8 mouse cellular contexts compared by ENCODE assay signal in the genomic region with DNA sequence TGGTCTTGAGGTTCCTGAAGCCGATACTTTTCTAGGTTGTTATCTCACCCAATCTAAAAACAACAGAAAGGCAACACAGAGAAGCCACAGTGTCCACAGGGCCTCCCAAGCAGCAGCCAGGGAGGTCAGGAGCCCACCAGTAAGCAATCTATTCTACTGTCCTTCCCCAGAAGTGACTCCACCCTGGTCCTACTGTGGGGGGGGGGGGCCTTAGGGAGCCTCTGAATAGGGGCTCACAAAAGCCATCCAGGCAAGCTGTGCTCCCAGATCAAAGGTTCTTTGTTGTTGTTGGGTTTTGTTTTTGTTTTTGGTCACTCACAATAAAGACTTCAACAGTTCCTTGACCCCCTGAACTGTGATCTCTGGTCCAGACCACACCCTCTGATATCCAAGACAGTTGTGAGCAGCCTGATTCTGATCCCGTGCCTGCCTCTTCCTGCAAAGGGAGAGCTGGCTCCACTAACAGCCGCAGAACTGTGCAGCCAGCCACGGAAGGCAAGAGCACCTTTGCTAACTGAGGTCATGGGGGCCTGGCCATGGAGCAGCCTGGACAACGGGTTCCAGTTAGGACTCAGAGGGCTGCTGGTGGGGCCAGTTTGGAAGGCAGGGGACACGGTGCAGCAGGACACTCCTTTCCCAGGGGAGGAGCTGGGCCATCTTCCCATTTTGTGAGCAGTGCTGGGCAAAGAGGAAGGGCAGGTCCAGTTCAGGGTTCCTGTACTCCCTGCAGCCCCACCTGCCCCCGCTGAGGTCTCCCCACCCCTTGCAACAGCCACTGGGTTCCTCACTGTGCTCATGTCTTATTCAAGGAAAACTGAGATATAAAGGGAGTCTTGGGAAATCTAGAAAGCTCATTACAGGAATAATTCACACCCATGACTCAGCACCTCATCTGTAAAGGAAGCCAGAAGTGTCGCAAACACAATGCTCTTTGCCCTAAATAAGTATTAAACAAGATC. TPM values are rescaled to one million over a fixed set of nuclear protein-coding genes. Genes with fewer than 3 reads are reported as not detected.
DNase-seq lines count a peak whose midpoint lies in the region; ATAC-seq and TF ChIP-seq lines count a peak whose summit lies in the region.

No protein-coding gene starts in this region.

- H3K27ac ChIP-seq in kidney, adult 2 months (ENCODE audit: insufficient read depth, low read depth, low read length), result peak overlapping the region; percentile 67
- H3K27ac ChIP-seq in forebrain, embryonic 16.5 days (ENCODE audit: low read length), result no peak overlapping the region

- H3K9me3 ChIP-seq in E14TG2a.4 (ENCODE audit: low read length), result no peaks in the 10 kb centered on the region
- H3K9me3 ChIP-seq in forebrain, embryonic 16.5 days (ENCODE audit: control insufficient read depth, low read length), result no peaks in the 10 kb centered on the region

- no peak for TF ChIP-seq POLR2A in kidney, adult 2 months (IDR thresholded peaks at IDR 0.05; ENCODE audit: low read depth, low read length)

- H3K36me3 ChIP-seq in E14TG2a.4 (ENCODE audit: insufficient read depth, low read length), result no peaks in the 10 kb centered on the region
- no peaks in the 10 kb centered on the region for H3K36me3 ChIP-seq in kidney, adult 2 months (ENCODE audit: control insufficient read depth, insufficient read depth, low read length)
- no peaks in the 10 kb centered on the region for H3K36me3 ChIP-seq in forebrain, embryonic 16.5 days (ENCODE audit: control insufficient read depth, insufficient read depth)

- H3K27me3 ChIP-seq in E14TG2a.4 (ENCODE audit: insufficient read depth, low read length), result peaks cover 19% of the 10 kb centered on the region
- no peaks in the 10 kb centered on the region for H3K27me3 ChIP-seq in kidney, adult 2 months (replicated peaks; ENCODE audit: control insufficient read depth, insufficient read depth, low read length)
- no peaks in the 10 kb centered on the region for H3K27me3 ChIP-seq in forebrain, embryonic 16.5 days (replicated peaks; ENCODE audit: control insufficient read depth, insufficient read depth, low read length)

- no peak for TF ChIP-seq CTCF in E14TG2a.4 (conservative IDR thresholded peaks at IDR 0.05; ENCODE audit: low read length)
- no peak for TF ChIP-seq CTCF in kidney, adult 2 months (conservative IDR thresholded peaks at IDR 0.05; ENCODE audit: insufficient read depth, insufficient read length, low read depth, low read length)

- DNase-seq in adrenal gland, adult (ENCODE audit: inconsistent age in 2 of 2, low spot score in 1 of 2), result peak; percentile 83 to 94
- peak; percentile 89 for DNase-seq in heart, adult 8-10 months (ENCODE audit: low spot score)
- DNase-seq in kidney, adult 2 months, result peak; percentile 94
- peak; percentile 89 for DNase-seq in lung, postnatal 10 days
- DNase-seq in right cerebral cortex, postnatal 25 days, result no peak

- H3K4me2 ChIP-seq in forebrain, embryonic 16.5 days (ENCODE audit: low read length), result no peak overlapping the region

- no peak overlapping the region for H3K9ac ChIP-seq in forebrain, embryonic 16.5 days (replicated peaks; ENCODE audit: low read depth, low read length)

- WGBS in kidney, adult 2 months, result 22% methylated on average over 8 of the region's 8 CpGs
- WGBS in forebrain, embryonic 16.5 days, result 29% methylated on average over 8 of the region's 8 CpGs

- peaks cover 85% of the 10 kb centered on the region for H3K4me1 ChIP-seq in E14TG2a.4 (replicated peaks; ENCODE audit: low read depth, low read length)
- peaks cover 14% of the 10 kb centered on the region for H3K4me1 ChIP-seq in kidney, adult 2 months (ENCODE audit: control insufficient read depth, insufficient read depth, low read length)
- H3K4me1 ChIP-seq in forebrain, embryonic 16.5 days (replicated peaks; ENCODE audit: control insufficient read depth, insufficient read depth, low read length), result no peaks in the 10 kb centered on the region

- ATAC-seq in erythroid progenitor cell, adult 5-6 weeks (replicated peaks; ENCODE audit: low FRiP score, poor library complexity, severe bottlenecking), result no peak
- ATAC-seq in forebrain, embryonic 16.5 days, result no peak

- H3K4me3 ChIP-seq in E14TG2a.4 (replicated peaks; ENCODE audit: low read length), result peak overlapping the region; percentile 62
- H3K4me3 ChIP-seq in kidney, adult 2 months (ENCODE audit: insufficient read depth, low read depth, low read length), result 0 out of 2 replicates have a peak overlapping the region, but pooled peaks have one; percentile 0
- H3K4me3 ChIP-seq in forebrain, embryonic 16.5 days (replicated peaks; ENCODE audit: low read length), result no peak overlapping the region

RNA-seq across cellular contexts. Expression of gene Nfkbia, which starts 18.9 kb away (rescaled TPM):
- total RNA-seq in heart, adult 8-10 months (2022), result 10 to 100 TPM; 27.4 to 65.8 (median 39.3) TPM
- polyA plus RNA-seq in kidney, adult 2 months (2012; rRNA removed), result 90.0 and 93.3 TPM in 2 replicates
- 22.6 and 25.6 TPM in 2 replicates for total RNA-seq in erythroid progenitor cell, adult 5-6 weeks (2015; ENCODE audit: low replicate concordance)
- 12.5 and 16.0 TPM in 2 replicates for total RNA-seq in erythroid progenitor cell, adult 5-6 weeks (2017; ENCODE audit: low replicate concordance)
- 53.4 and 58.5 TPM in 2 replicates for polyA plus RNA-seq in forebrain, embryonic 16.5 days (2015; fragmentation: Nextera tagmentation; extraction: Ambion mirVana)
